Mouse (Mus musculus) MEL (cell line): ENCODE measurements around the gene Il2ra. TPM values are rescaled to one million over a fixed set of nuclear protein-coding genes. Genes with fewer than 3 reads are reported as not detected.

Source experiments
- DNase-seq: peaks from one replicate; pipeline ENCODE4 v3.0.0; 2011; ENCODE audit warnings: low read depth, low spot score
- H3K27ac ChIP-seq: 2 replicates; pipeline ENCODE4 v1.5.1; 2012; ENCODE audit warnings: low read depth, mild to moderate bottlenecking, control low read depth, low read length, moderate library complexity; ENCODE audit not compliant: control insufficient read depth
- H3K27me3 ChIP-seq, 2 experiments: fragments of 150-350 bp in 1 of 2; sonication (generic) in 1 of 2; 2 replicates each; pipeline ENCODE4 v1.6.1; 2012; ENCODE audit warnings: low read length in 2 of 2, mild to moderate bottlenecking in 2 of 2, improper control_type of control experiment in 1 of 2, moderate library complexity in 1 of 2; ENCODE audit not compliant: insufficient read depth in 2 of 2, control insufficient read depth in 1 of 2
- H3K36me3 ChIP-seq, 2 experiments: 2 replicates each; pipeline ENCODE4 v1.6.1; 2012 to 2014; ENCODE audit warnings: low read length in 2 of 2, improper control_type of control experiment in 1 of 2, inconsistent platforms in 1 of 2, mild to moderate bottlenecking in 1 of 2; ENCODE audit not compliant: insufficient read depth in 2 of 2, control insufficient read depth in 1 of 2
- H3K4me1 ChIP-seq, 2 experiments: fragments of 150-350 bp in 1 of 2; sonication (generic) in 1 of 2; 2 replicates each; pipeline ENCODE4 v1.6.1; 2012; ENCODE audit warnings: low read length in 2 of 2, improper control_type of control experiment in 1 of 2, mild to moderate bottlenecking in 1 of 2; ENCODE audit not compliant: insufficient read depth in 2 of 2, control insufficient read depth in 1 of 2
- H3K4me3 ChIP-seq, 2 experiments: fragments of 150-350 bp in 1 of 2; sonication (generic) in 1 of 2; 2 replicates each; pipeline ENCODE4 v1.5.1; 2012; ENCODE audit warnings: low read depth in 2 of 2, low read length in 2 of 2, mild to moderate bottlenecking in 2 of 2, moderate library complexity in 2 of 2, control low read depth in 1 of 2, improper control_type of control experiment in 1 of 2; ENCODE audit not compliant: control insufficient read depth in 1 of 2, insufficient read depth in 1 of 2
- H3K79me2 ChIP-seq: 2 replicates; pipeline ENCODE4 v1.6.1; 2012; ENCODE audit warnings: mild to moderate bottlenecking, low read length, moderate library complexity; ENCODE audit not compliant: control insufficient read depth, poor library complexity, insufficient read depth
- H3K9ac ChIP-seq: 2 replicates; pipeline ENCODE4 v1.6.1; 2012; ENCODE audit warnings: low read depth, mild to moderate bottlenecking, control low read depth, low read length, moderate library complexity; ENCODE audit not compliant: control insufficient read depth, poor library complexity, severe bottlenecking
- H3K9me3 ChIP-seq: fragments of 150-350 bp; sonication (generic); replicated peaks from 2 replicates; pipeline ENCODE4 v1.6.1; 2012; ENCODE audit warnings: mild to moderate bottlenecking, low read length, improper control_type of control experiment, moderate library complexity; ENCODE audit not compliant: insufficient read depth
- CTCF ChIP-seq, 3 experiments: IDR thresholded peaks in 2 of 3; conservative IDR thresholded peaks in 1 of 3; 2 replicates each; pipeline ENCODE4 v1.5.1; 2011 to 2012; ENCODE audit warnings: low read length in 3 of 3, low read depth in 2 of 3, mild to moderate bottlenecking in 2 of 3, improper control_type of control experiment in 1 of 3, inconsistent platforms in 1 of 3, mixed read lengths in 1 of 3, moderate library complexity in 1 of 3; ENCODE audit not compliant: control insufficient read depth in 1 of 3, insufficient read depth in 1 of 3, poor library complexity in 1 of 3, severe bottlenecking in 1 of 3
- ETS1 ChIP-seq: IDR thresholded peaks from 2 replicates; pipeline ENCODE4 v1.6.1; 2012; ENCODE audit warnings: low read depth, mild to moderate bottlenecking, inconsistent platforms, low read length, improper control_type of control experiment, moderate library complexity
- HCFC1 ChIP-seq: IDR thresholded peaks from 2 replicates; pipeline ENCODE4 v1.6.1; 2012; ENCODE audit warnings: low read depth, mild to moderate bottlenecking, inconsistent platforms, low read length, improper control_type of control experiment, moderate library complexity
- KAT2A ChIP-seq: conservative IDR thresholded peaks from 2 replicates; pipeline ENCODE4 v1.6.1; 2012; ENCODE audit warnings: low read depth, low read length, improper control_type of control experiment, inconsistent platforms
- MAFK ChIP-seq: IDR thresholded peaks from 2 replicates; pipeline ENCODE4 v1.6.1; 2011; ENCODE audit warnings: low read depth, mild to moderate bottlenecking, low read length, improper control_type of control experiment, borderline replicate concordance
- MAZ ChIP-seq: IDR thresholded peaks from 2 replicates; pipeline ENCODE4 v1.6.1; 2012; ENCODE audit warnings: low read depth, mild to moderate bottlenecking, inconsistent platforms, low read length, improper control_type of control experiment
- MXI1 ChIP-seq: IDR thresholded peaks from 2 replicates; pipeline ENCODE4 v1.6.1; 2011; ENCODE audit warnings: mild to moderate bottlenecking, low read depth, low read length, improper control_type of control experiment
- NRF1 ChIP-seq: IDR thresholded peaks from 2 replicates; pipeline ENCODE4 v1.6.1; 2014; ENCODE audit warnings: low read depth, mild to moderate bottlenecking, inconsistent platforms, low read length, improper control_type of control experiment, moderate library complexity; ENCODE audit not compliant: poor library complexity, insufficient read depth, severe bottlenecking
- POLR2AphosphoS2 ChIP-seq: IDR thresholded peaks from 2 replicates; pipeline ENCODE4 v1.6.1; 2011; ENCODE audit warnings: low read length, improper control_type of control experiment
- RAD21 ChIP-seq: IDR thresholded peaks from 2 replicates; pipeline ENCODE4 v1.6.1; 2011; ENCODE audit warnings: mild to moderate bottlenecking, low read depth, low read length, improper control_type of control experiment
- SIN3A ChIP-seq: IDR thresholded peaks from 2 replicates; pipeline ENCODE4 v1.6.1; 2012; ENCODE audit warnings: low read length, improper control_type of control experiment, inconsistent platforms
- SMC3 ChIP-seq: IDR thresholded peaks from 2 replicates; pipeline ENCODE4 v1.6.1; 2011; ENCODE audit warnings: low read depth, low read length, improper control_type of control experiment
- TBP ChIP-seq: IDR thresholded peaks from 2 replicates; pipeline ENCODE4 v1.8.0; 2011; ENCODE audit warnings: low read depth, low read length, improper control_type of control experiment
- ZC3H11A ChIP-seq: IDR thresholded peaks from 2 replicates; pipeline ENCODE4 v1.6.1; 2012; ENCODE audit warnings: low read depth, mild to moderate bottlenecking, inconsistent platforms, low read length, improper control_type of control experiment
- ZMIZ1 ChIP-seq: IDR thresholded peaks from 2 replicates; pipeline ENCODE4 v1.6.1; 2012; ENCODE audit warnings: low read depth, mild to moderate bottlenecking, inconsistent platforms, low read length, improper control_type of control experiment, moderate library complexity
- polyA plus RNA-seq, 2 experiments: library from polyadenylated mRNA; stranded (reverse) in 1 of 2; unstranded in 1 of 2; fragments of >175 nt in 1 of 2; fragments of >200 nt in 1 of 2; gene quantifications; 2 replicates each; pipeline versions ENCODE4 v1.2.1 to v1.2.4; 2012; ENCODE audit warnings: low replicate concordance in 2 of 2, low read depth in 1 of 2; ENCODE audit not compliant: insufficient read length in 2 of 2, insufficient read depth in 1 of 2, missing spikeins in 1 of 2
- total RNA-seq: library from RNA; depleted of rRNA; stranded (reverse); fragments of 300-350 nt; gene quantifications from 2 replicates; pipeline ENCODE4 v1.2.3, GENCODE M21; 2012

Il2ra gene
- total and polyA plus RNA-seq, 3 experiments: not detected

- no peak overlapping the region for H3K27ac ChIP-seq
- DNase-seq: peak; percentile 59
- no peak overlapping the region for H3K9ac ChIP-seq
- no peak for TF ChIP-seq NRF1
- no peak for TF ChIP-seq TBP
- peak; percentile 64 for TF ChIP-seq SMC3
- TF ChIP-seq CTCF (IDR thresholded peaks at IDR 0.05 in 2 of 3, conservative IDR thresholded peaks at IDR 0.05 in 1 of 3; ENCODE audit: control insufficient read depth in 1 of 3, insufficient read depth in 1 of 3, low read depth in 2 of 3, low read length in 3 of 3, poor library complexity in 1 of 3, severe bottlenecking in 1 of 3): peak; percentile 9 to 70 (median 26); a peak in 5 of 6 replicates
- peak; percentile 60 for TF ChIP-seq RAD21
- no peaks in the 10 kb centered on the region for H3K4me1 ChIP-seq
- no peaks in the 10 kb centered on the region for H3K79me2 ChIP-seq
- no peaks in the 10 kb centered on the region for H3K9me3 ChIP-seq
- peaks cover 0 to 14% of the 10 kb centered on the region in 2 experiments for H3K27me3 ChIP-seq
- no peaks in the 10 kb centered on the region for H3K36me3 ChIP-seq
- H3K4me3 ChIP-seq: no peak overlapping the region
Observed at GRCm38 (mm10) chr2:11687436-11687835, 44.8 kb downstream of the Il2ra start.

- Histone ChIP-seq H3K27me3 (peaks cover 0 to 11% of the 10 kb centered on the region in 2 experiments; a peak in 2 of 4 replicates), H3K4me3 (no peak overlapping the region), H3K79me2 (no peaks in the 10 kb centered on the region), H3K9me3 (no peaks in the 10 kb centered on the region), H3K27ac (no peak overlapping the region), H3K4me1 (no peaks in the 10 kb centered on the region), H3K36me3 (no peaks in the 10 kb centered on the region), H3K9ac (no peak overlapping the region)
- DNase-seq: no peak
- TF ChIP-seq CTCF (IDR thresholded peaks at IDR 0.05 in 2 of 3, conservative IDR thresholded peaks at IDR 0.05 in 1 of 3; ENCODE audit: control insufficient read depth in 1 of 3, insufficient read depth in 1 of 3, low read depth in 2 of 3, low read length in 3 of 3, poor library complexity in 1 of 3, severe bottlenecking in 1 of 3) (no peak), MXI1 (no peak), ETS1 (no peak), KAT2A (no peak), NRF1 (no peak), MAZ (no peak), RAD21 (no peak), MAFK (no peak)
Observed at GRCm38 (mm10) chr2:11690201-11690890, 47.7 kb downstream of the Il2ra start.

- Histone ChIP-seq H3K27me3 (peaks cover 0 to 11% of the 10 kb centered on the region in 2 experiments; a peak in 1 of 4 replicates), H3K27ac (no peak overlapping the region), H3K4me3 (no peak overlapping the region), H3K4me1 (no peaks in the 10 kb centered on the region), H3K79me2 (no peaks in the 10 kb centered on the region), H3K9me3 (no peaks in the 10 kb centered on the region), H3K9ac (no peak overlapping the region), H3K36me3 (no peaks in the 10 kb centered on the region)
- DNase-seq: no peak
- TF ChIP-seq CTCF (IDR thresholded peaks at IDR 0.05 in 2 of 3, conservative IDR thresholded peaks at IDR 0.05 in 1 of 3; ENCODE audit: control insufficient read depth in 1 of 3, insufficient read depth in 1 of 3, low read depth in 2 of 3, low read length in 3 of 3, poor library complexity in 1 of 3, severe bottlenecking in 1 of 3) (no peak), HCFC1 (no peak), POLR2AphosphoS2 (no peak), ZMIZ1 (no peak), KAT2A (no peak), SIN3A (no peak), ZC3H11A (no peak), NRF1 (no peak)
Observed at GRCm38 (mm10) chr2:11693352-11693751, 50.7 kb downstream of the Il2ra start.
